Mouse (Mus musculus): ENCODE data around the gene Vwa3a. TPM values are rescaled to one million over a fixed set of nuclear protein-coding genes. Genes with fewer than 3 reads are reported as not detected.

Vwa3a gene
- total RNA-seq (2014; rRNA removed) (2.1 and 5.0 TPM in 2 replicates), polyA plus RNA-seq (2015; fragmentation: Nextera tagmentation; extraction: Ambion mirVana) (1.1 and 2.5 TPM in 2 replicates)

- Histone ChIP-seq H3K4me1 (ENCODE audit: insufficient read depth) (peaks cover 8% of the 10 kb centered on the region), H3K36me3 (ENCODE audit: insufficient read depth) (no peaks in the 10 kb centered on the region), H3K27me3 (ENCODE audit: insufficient read depth, low read length) (no peaks in the 10 kb centered on the region), H3K27ac (ENCODE audit: low read depth, low read length) (peak within 1 kb of the TSS; percentile 67; the same call in 1 of the 2 replicates), H3K4me3 (ENCODE audit: low read depth, low read length) (no peak within 1 kb of the TSS), H3K9me3 (ENCODE audit: low read length) (no peaks in the 10 kb centered on the region), H3K9ac (peak within 1 kb of the TSS; percentile 19; the same call in 1 of the 2 replicates), H3K4me2 (ENCODE audit: low read depth) (no peak within 1 kb of the TSS)
- 78% methylated on average over 6 of the region's 6 CpGs for WGBS
- ATAC-seq (no peak), DNase-seq (no peak)
- no peak for TF ChIP-seq CTCF (IDR thresholded peaks at IDR 0.05; ENCODE audit: low read depth)
Observed at GRCm38 (mm10) chr7:120739018-120739417, at the start of gene Vwa3a. Gene Vwa3a (plus strand): TSS chr7:120739318.

GRCm38 (mm10) chr7:120690634-120691033, 48.5 kb upstream of the Vwa3a start:
- no peak for ATAC-seq
- Histone ChIP-seq H3K4me2 (ENCODE audit: low read depth) (no peak overlapping the region), H3K4me1 (ENCODE audit: insufficient read depth) (0 out of 2 replicates have a peak, but pooled peaks cover 5% of the 10 kb centered on the region), H3K4me3 (ENCODE audit: low read depth, low read length) (no peak overlapping the region), H3K27ac (ENCODE audit: low read depth, low read length) (no peak overlapping the region), H3K9ac (no peak overlapping the region), H3K9me3 (ENCODE audit: low read length) (no peaks in the 10 kb centered on the region), H3K36me3 (ENCODE audit: insufficient read depth) (peaks cover 6% of the 10 kb centered on the region; the same call in 1 of the 2 replicates), H3K27me3 (ENCODE audit: insufficient read depth, low read length) (no peaks in the 10 kb centered on the region)
- 79% methylated on average over 4 of the region's 4 CpGs for WGBS
- no peak for DNase-seq
- TF ChIP-seq CTCF (IDR thresholded peaks at IDR 0.05; ENCODE audit: low read depth): peak; percentile 15; the same call in 1 of the 2 replicates

GRCm38 (mm10) chr7:120693831-120694375, 45.2 kb upstream of the Vwa3a start:
- Histone ChIP-seq H3K27me3 (ENCODE audit: insufficient read depth, low read length) (no peaks in the 10 kb centered on the region), H3K9ac (no peak overlapping the region), H3K4me3 (ENCODE audit: low read depth, low read length) (no peak overlapping the region), H3K4me1 (ENCODE audit: insufficient read depth) (no peaks in the 10 kb centered on the region), H3K9me3 (ENCODE audit: low read length) (no peaks in the 10 kb centered on the region), H3K4me2 (ENCODE audit: low read depth) (no peak overlapping the region), H3K27ac (ENCODE audit: low read depth, low read length) (no peak overlapping the region), H3K36me3 (ENCODE audit: insufficient read depth) (peaks cover 6% of the 10 kb centered on the region; the same call in 1 of the 2 replicates)
- 94% methylated on average over 5 of the region's 5 CpGs for WGBS
- ATAC-seq (no peak), DNase-seq (no peak)
- TF ChIP-seq CTCF (IDR thresholded peaks at IDR 0.05; ENCODE audit: low read depth): no peak

DNA sequence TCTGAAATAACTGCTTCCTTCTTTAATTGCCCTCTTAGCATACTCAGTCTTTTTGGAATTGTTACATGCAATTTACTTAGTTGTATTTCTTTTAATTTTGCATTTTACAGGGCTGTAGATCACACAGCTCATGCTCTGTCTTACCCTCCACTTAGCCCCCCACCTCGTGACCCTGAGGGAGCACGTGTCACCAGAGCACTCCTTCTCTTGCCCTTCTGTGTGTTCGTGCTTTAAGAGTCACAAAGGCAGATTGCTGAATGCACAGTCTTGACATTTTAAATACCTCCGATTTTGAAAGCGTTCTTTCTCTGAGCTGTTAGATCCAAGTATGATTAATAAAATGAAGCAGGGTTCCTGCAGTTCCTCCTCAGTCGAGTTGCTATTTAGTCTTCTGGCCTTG, 43.9 kb upstream of the Vwa3a start:
- Histone ChIP-seq H3K9ac (no peak overlapping the region), H3K4me1 (ENCODE audit: insufficient read depth) (no peaks in the 10 kb centered on the region), H3K4me2 (ENCODE audit: low read depth) (no peak overlapping the region), H3K4me3 (ENCODE audit: low read depth, low read length) (no peak overlapping the region), H3K36me3 (ENCODE audit: insufficient read depth) (peaks cover 6% of the 10 kb centered on the region; the same call in 1 of the 2 replicates), H3K9me3 (ENCODE audit: low read length) (no peaks in the 10 kb centered on the region), H3K27me3 (ENCODE audit: insufficient read depth, low read length) (no peaks in the 10 kb centered on the region), H3K27ac (ENCODE audit: low read depth, low read length) (no peak overlapping the region)
- TF ChIP-seq CTCF (IDR thresholded peaks at IDR 0.05; ENCODE audit: low read depth): no peak
- WGBS: 30% methylated on average over 6 of the region's 6 CpGs
- ATAC-seq: peak; percentile 64; the same call in 1 of the 2 replicates
- DNase-seq: no peak

- no peak for TF ChIP-seq CTCF (IDR thresholded peaks at IDR 0.05; ENCODE audit: low read depth)
- peaks cover 6% of the 10 kb centered on the region; the same call in 1 of the 2 replicates for H3K36me3 ChIP-seq (ENCODE audit: insufficient read depth)
- H3K4me2 ChIP-seq (ENCODE audit: low read depth): no peak overlapping the region
Observed at GRCm38 (mm10) chr7:120695641-120696040, 43.5 kb upstream of the Vwa3a start.

GRCm38 (mm10) chr7:120696331-120696730, 42.8 kb upstream of the Vwa3a start:
- no peak for DNase-seq
- WGBS: 96% methylated on average over 2 of the region's 2 CpGs

More at GRCm38 (mm10) chr7:120695641-120696040, 43.5 kb upstream of the Vwa3a start:
- Histone ChIP-seq H3K27me3 (ENCODE audit: insufficient read depth, low read length) (no peaks in the 10 kb centered on the region), H3K9ac (no peak overlapping the region), H3K4me3 (ENCODE audit: low read depth, low read length) (no peak overlapping the region), H3K9me3 (ENCODE audit: low read length) (no peaks in the 10 kb centered on the region), H3K4me1 (ENCODE audit: insufficient read depth) (no peaks in the 10 kb centered on the region), H3K27ac (ENCODE audit: low read depth, low read length) (no peak overlapping the region)
- WGBS: 52% methylated on average over 1 of the region's 1 CpGs
- ATAC-seq: no peak
- DNase-seq: no peak

GRCm38 (mm10) chr7:120699586-120699985, 39.5 kb upstream of the Vwa3a start:
- H3K4me1 ChIP-seq (ENCODE audit: insufficient read depth): no peaks in the 10 kb centered on the region
- H3K27me3 ChIP-seq (ENCODE audit: insufficient read depth, low read length): no peaks in the 10 kb centered on the region
- H3K4me3 ChIP-seq (ENCODE audit: low read depth, low read length): no peak overlapping the region
- no peak overlapping the region for H3K27ac ChIP-seq (ENCODE audit: low read depth, low read length)
- H3K4me2 ChIP-seq (ENCODE audit: low read depth): no peak overlapping the region
- H3K9me3 ChIP-seq (ENCODE audit: low read length): no peaks in the 10 kb centered on the region
- 91% methylated on average over 6 of the region's 6 CpGs for WGBS
- DNase-seq (no peak), ATAC-seq (no peak)
- no peak for TF ChIP-seq CTCF (IDR thresholded peaks at IDR 0.05; ENCODE audit: low read depth)
- no peak overlapping the region for H3K9ac ChIP-seq
- no peaks in the 10 kb centered on the region for H3K36me3 ChIP-seq (ENCODE audit: insufficient read depth)

More at GRCm38 (mm10) chr7:120696331-120696730, 42.8 kb upstream of the Vwa3a start:
- Histone ChIP-seq H3K27ac (ENCODE audit: low read depth, low read length) (no peak overlapping the region), H3K4me3 (ENCODE audit: low read depth, low read length) (no peak overlapping the region), H3K9ac (no peak overlapping the region), H3K4me1 (ENCODE audit: insufficient read depth) (no peaks in the 10 kb centered on the region), H3K9me3 (ENCODE audit: low read length) (no peaks in the 10 kb centered on the region), H3K4me2 (ENCODE audit: low read depth) (no peak overlapping the region), H3K27me3 (ENCODE audit: insufficient read depth, low read length) (no peaks in the 10 kb centered on the region), H3K36me3 (ENCODE audit: insufficient read depth) (peaks cover 6% of the 10 kb centered on the region; the same call in 1 of the 2 replicates)
- no peak for TF ChIP-seq CTCF (IDR thresholded peaks at IDR 0.05; ENCODE audit: low read depth)
- ATAC-seq: no peak
